Mouse (Mus musculus): Measurements from ENCODE around the gene Vtcn1. TPM values are rescaled to one million over a fixed set of nuclear protein-coding genes. Genes with fewer than 3 reads are reported as not detected.

Gene Vtcn1
- polyA plus RNA-seq, 2 experiments = not detected

- Histone ChIP-seq H3K4me3 (ENCODE audit: insufficient read depth in 1 of 2, low read depth in 2 of 2, low read length in 2 of 2) (no peak overlapping the region), H3K27me3 (ENCODE audit: control insufficient read depth, insufficient read depth, low read length) (no peaks in the 10 kb centered on the region), H3K9ac (replicated peaks) (no peak overlapping the region), H3K4me2 (ENCODE audit: low read depth) (no peak overlapping the region), H3K4me1 (replicated peaks; ENCODE audit: control insufficient read depth in 2 of 2, insufficient read depth in 2 of 2, low read length in 1 of 2) (no peaks in the 10 kb centered on the region), H3K9me3 (ENCODE audit: control insufficient read depth, low read length) (no peaks in the 10 kb centered on the region), H3K27ac (no peak overlapping the region), H3K36me3 (replicated peaks; ENCODE audit: control insufficient read depth, insufficient read depth, low read depth) (no peaks in the 10 kb centered on the region)
- 70% methylated on average over 7 of the region's 7 CpGs for WGBS (ENCODE audit: insufficient replicate concordance)
- TF ChIP-seq CTCF (IDR thresholded peaks at IDR 0.05; ENCODE audit: low read depth) = no peak
- no peak for TF ChIP-seq EP300 (IDR thresholded peaks at IDR 0.05; ENCODE audit: low read depth)
- ATAC-seq (ENCODE audit: insufficient read depth) (no peak), DNase-seq (ENCODE audit: low read depth in 3 of 3, low spot score in 3 of 3) (no peak)
These were observed 23.1 kb downstream of the Vtcn1 start for GRCm38 (mm10) chr3:100848348-100848747.

GRCm38 (mm10) chr3:100850468-100850867 is 25.2 kb downstream of the Vtcn1 start:
- Histone ChIP-seq H3K27me3 (ENCODE audit: control insufficient read depth, insufficient read depth, low read length) (no peaks in the 10 kb centered on the region), H3K9ac (replicated peaks) (no peak overlapping the region), H3K4me3 (ENCODE audit: insufficient read depth in 1 of 2, low read depth in 2 of 2, low read length in 2 of 2) (no peak overlapping the region), H3K9me3 (ENCODE audit: control insufficient read depth, low read length) (no peaks in the 10 kb centered on the region), H3K4me2 (ENCODE audit: low read depth) (no peak overlapping the region), H3K27ac (no peak overlapping the region), H3K36me3 (replicated peaks; ENCODE audit: control insufficient read depth, insufficient read depth, low read depth) (no peaks in the 10 kb centered on the region), H3K4me1 (replicated peaks; ENCODE audit: control insufficient read depth in 2 of 2, insufficient read depth in 2 of 2, low read length in 1 of 2) (no peaks in the 10 kb centered on the region)
- WGBS (ENCODE audit: insufficient replicate concordance) = 50% methylated on average over 6 of the region's 6 CpGs
- TF ChIP-seq EP300 (IDR thresholded peaks at IDR 0.05; ENCODE audit: low read depth) = no peak
- TF ChIP-seq CTCF (IDR thresholded peaks at IDR 0.05; ENCODE audit: low read depth) = no peak
- DNase-seq (ENCODE audit: low read depth in 3 of 3, low spot score in 3 of 3) (no peak), ATAC-seq (ENCODE audit: insufficient read depth) (no peak)

GRCm38 (mm10) chr3:100856050-100856815 is 31.0 kb downstream of the Vtcn1 start:
- no peak for ATAC-seq (ENCODE audit: insufficient read depth)
- no peak for DNase-seq (ENCODE audit: low read depth in 3 of 3, low spot score in 3 of 3)
- Histone ChIP-seq H3K9me3 (ENCODE audit: control insufficient read depth, low read length) (no peaks in the 10 kb centered on the region), H3K27me3 (ENCODE audit: control insufficient read depth, insufficient read depth, low read length) (no peaks in the 10 kb centered on the region), H3K27ac (no peak overlapping the region), H3K4me3 (ENCODE audit: insufficient read depth in 1 of 2, low read depth in 2 of 2, low read length in 2 of 2) (no peak overlapping the region), H3K4me2 (ENCODE audit: low read depth) (no peak overlapping the region), H3K36me3 (replicated peaks; ENCODE audit: control insufficient read depth, insufficient read depth, low read depth) (no peaks in the 10 kb centered on the region), H3K4me1 (replicated peaks; ENCODE audit: control insufficient read depth in 2 of 2, insufficient read depth in 2 of 2, low read length in 1 of 2) (no peaks in the 10 kb centered on the region), H3K9ac (replicated peaks) (no peak overlapping the region)
- WGBS (ENCODE audit: insufficient replicate concordance) = 47% methylated on average over 9 of the region's 9 CpGs
- no peak for TF ChIP-seq CTCF (IDR thresholded peaks at IDR 0.05; ENCODE audit: low read depth)
- no peak for TF ChIP-seq EP300 (IDR thresholded peaks at IDR 0.05; ENCODE audit: low read depth)

- TF ChIP-seq EP300 (IDR thresholded peaks at IDR 0.05; ENCODE audit: low read depth) = no peak
- TF ChIP-seq CTCF (IDR thresholded peaks at IDR 0.05; ENCODE audit: low read depth) = no peak
- Histone ChIP-seq H3K9ac (replicated peaks) (no peak overlapping the region), H3K4me2 (ENCODE audit: low read depth) (no peak overlapping the region), H3K9me3 (ENCODE audit: control insufficient read depth, low read length) (no peaks in the 10 kb centered on the region), H3K27ac (no peak overlapping the region), H3K4me3 (ENCODE audit: insufficient read depth in 1 of 2, low read depth in 2 of 2, low read length in 2 of 2) (no peak overlapping the region), H3K27me3 (ENCODE audit: control insufficient read depth, insufficient read depth, low read length) (no peaks in the 10 kb centered on the region), H3K4me1 (replicated peaks; ENCODE audit: control insufficient read depth in 2 of 2, insufficient read depth in 2 of 2, low read length in 1 of 2) (no peaks in the 10 kb centered on the region), H3K36me3 (replicated peaks; ENCODE audit: control insufficient read depth, insufficient read depth, low read depth) (no peaks in the 10 kb centered on the region)
- 58% methylated on average over 5 of the region's 5 CpGs for WGBS (ENCODE audit: insufficient replicate concordance)
- DNase-seq (ENCODE audit: low read depth in 3 of 3, low spot score in 3 of 3) (no peak), ATAC-seq (ENCODE audit: insufficient read depth) (no peak)
These were observed 31.9 kb downstream of the Vtcn1 start for GRCm38 (mm10) chr3:100857139-100857538.

- no peak for DNase-seq (ENCODE audit: low read depth in 3 of 3, low spot score in 3 of 3)
- TF ChIP-seq CTCF (IDR thresholded peaks at IDR 0.05; ENCODE audit: low read depth) (no peak), EP300 (IDR thresholded peaks at IDR 0.05; ENCODE audit: low read depth) (no peak)
- WGBS (ENCODE audit: insufficient replicate concordance) = 75% methylated on average over 5 of the region's 5 CpGs
These were observed 33.2 kb downstream of the Vtcn1 start for GRCm38 (mm10) chr3:100858334-100859002.

More at GRCm38 (mm10) chr3:100858334-100859002, 33.2 kb downstream of the Vtcn1 start:
- Histone ChIP-seq H3K9me3 (ENCODE audit: control insufficient read depth, low read length) (no peaks in the 10 kb centered on the region), H3K9ac (replicated peaks) (no peak overlapping the region), H3K27ac (no peak overlapping the region), H3K4me3 (ENCODE audit: insufficient read depth in 1 of 2, low read depth in 2 of 2, low read length in 2 of 2) (no peak overlapping the region), H3K4me2 (ENCODE audit: low read depth) (no peak overlapping the region), H3K4me1 (replicated peaks; ENCODE audit: control insufficient read depth in 2 of 2, insufficient read depth in 2 of 2, low read length in 1 of 2) (no peaks in the 10 kb centered on the region), H3K36me3 (replicated peaks; ENCODE audit: control insufficient read depth, insufficient read depth, low read depth) (no peaks in the 10 kb centered on the region), H3K27me3 (ENCODE audit: control insufficient read depth, insufficient read depth, low read length) (no peaks in the 10 kb centered on the region)
- ATAC-seq (ENCODE audit: insufficient read depth) = no peak
